Mouse (Mus musculus) bone marrow, adult 2 months (tissue): ENCODE measurements around the gene Magi3. TPM values are rescaled to one million over a fixed set of nuclear protein-coding genes. Genes with fewer than 3 reads are reported as not detected.
A peak's percentile ranks its signal among the peaks of the same experiment; 100 is the strongest.

Source experiments
- H3K27ac ChIP-seq: fragments of 200-500 bp; 2 replicates; pipeline ENCODE4 v1.5.1; 2012; ENCODE audit warnings: low read depth, mild to moderate bottlenecking, control low read depth, inconsistent platforms, low read length; ENCODE audit not compliant: control insufficient read depth, poor library complexity, insufficient read depth
- H3K4me1 ChIP-seq: fragments of 200-500 bp; 2 replicates; pipeline ENCODE4 v1.6.1; 2011; ENCODE audit warnings: low read length; ENCODE audit not compliant: control insufficient read depth, insufficient read depth
- H3K4me3 ChIP-seq: fragments of 200-500 bp; replicated peaks from 2 replicates; pipeline ENCODE3; 2011; ENCODE audit warnings: mild to moderate bottlenecking, low read depth, low read length, control low read depth; ENCODE audit not compliant: control insufficient read depth
- CTCF ChIP-seq: fragments of 200-500 bp; IDR thresholded peaks from 2 replicates; pipeline ENCODE4 v1.5.1; 2011; ENCODE audit warnings: low read length, control low read depth; ENCODE audit not compliant: control insufficient read depth, insufficient read depth
- POLR2A ChIP-seq: fragments of 200-500 bp; IDR thresholded peaks from 2 replicates; pipeline ENCODE4 v1.6.1; 2011; ENCODE audit warnings: low read depth, mild to moderate bottlenecking, control low read depth, low read length, borderline replicate concordance; ENCODE audit not compliant: control insufficient read depth
- WGBS: fragments of 180-500 bp; shearing (Covaris S2); methylation state at CpG from one replicate; pipeline ENCODE4 v1.1.7; 2018; 5-methylcytosine and 5-hydroxymethylcytosine counted together
- polyA plus RNA-seq: library from polyadenylated mRNA; stranded (reverse); fragments of >200 nt; gene quantifications from 2 replicates; pipeline ENCODE4 v1.2.4, GENCODE M21; 2011; ENCODE audit warnings: low replicate concordance; ENCODE audit not compliant: missing spikeins, insufficient read depth, insufficient read length

Gene Magi3
- polyA plus RNA-seq, 1 experiment: 1.6 TPM

DNA sequence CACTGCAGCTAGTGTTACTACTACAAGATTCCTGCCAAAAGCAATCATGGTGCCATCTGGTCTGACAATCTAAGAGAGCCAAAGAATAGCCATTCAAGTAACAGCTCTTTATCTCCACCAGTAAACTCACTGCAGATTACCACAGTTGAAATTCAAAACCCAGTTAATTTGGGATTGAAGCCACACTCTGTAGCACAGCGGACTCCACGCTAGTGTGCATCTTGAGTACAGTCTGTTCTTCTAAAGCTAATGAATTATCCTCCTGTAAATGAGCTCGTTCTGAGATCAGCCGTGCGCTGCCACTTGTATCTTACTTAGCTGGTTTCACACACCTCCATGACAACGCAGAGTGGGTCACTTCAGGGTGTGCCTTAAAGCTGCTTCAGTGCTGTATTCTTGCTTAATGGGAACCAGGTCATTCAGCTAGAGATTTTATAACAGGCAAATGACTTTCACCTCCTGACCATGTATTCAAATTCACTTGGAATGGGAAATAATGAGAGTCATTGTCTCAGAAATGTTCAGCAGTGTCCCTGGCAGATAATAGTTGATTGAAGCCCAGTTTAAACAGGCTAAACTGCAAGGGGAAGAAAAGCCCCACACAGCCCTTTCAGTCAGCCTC, 161.1 kb downstream of the Magi3 start:
- H3K4me1 ChIP-seq: no peaks in the 10 kb centered on the region
- no peak overlapping the region for H3K27ac ChIP-seq
- 88% methylated on average over 6 of the region's 6 CpGs for WGBS
- H3K4me3 ChIP-seq: no peak overlapping the region
- TF ChIP-seq CTCF (no peak), POLR2A (no peak)

DNA sequence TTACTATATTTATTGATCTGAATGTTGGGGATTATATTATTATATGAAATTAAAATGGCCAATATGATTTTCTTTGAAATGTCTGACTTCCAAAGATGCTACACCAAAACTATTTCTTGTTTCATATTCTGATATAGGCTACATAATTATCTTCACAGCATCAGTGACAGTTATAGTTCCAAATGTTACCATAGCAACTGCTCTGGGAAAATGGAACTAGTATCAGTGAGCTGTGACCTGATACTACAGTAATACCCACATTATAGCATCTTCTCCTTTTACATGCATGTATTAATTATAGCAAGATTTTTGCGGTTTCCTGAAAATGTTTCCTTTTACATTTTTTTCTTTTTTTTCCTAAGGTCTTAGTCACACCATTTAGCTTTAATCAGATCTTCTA, 187.4 kb downstream of the Magi3 start:
- H3K4me3 ChIP-seq: no peak overlapping the region
- H3K27ac ChIP-seq: no peak overlapping the region
- H3K4me1 ChIP-seq: no peaks in the 10 kb centered on the region
- 83% methylated on average over 1 of the region's 1 CpGs for WGBS
- no peak for TF ChIP-seq POLR2A
- TF ChIP-seq CTCF: no peak

DNA sequence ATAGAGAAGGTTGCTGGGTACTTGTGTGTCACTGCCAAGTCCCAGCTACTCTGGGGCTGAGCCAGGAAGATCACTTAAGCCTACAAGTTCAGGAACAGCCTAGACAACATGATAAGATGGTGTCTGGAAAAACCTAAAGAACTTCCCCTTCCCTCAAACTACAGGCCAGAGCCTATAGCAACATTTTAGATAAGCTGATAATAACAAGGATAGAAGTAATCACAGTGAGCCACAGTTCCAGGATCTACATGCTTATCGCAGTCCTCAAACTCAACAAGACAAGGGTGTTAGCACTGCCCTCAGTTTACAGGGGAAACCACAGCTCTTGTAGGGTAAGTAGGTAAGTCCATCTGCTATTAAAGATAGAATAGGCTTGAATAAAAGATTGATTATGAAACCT, 188.1 kb downstream of the Magi3 start:
- no peaks in the 10 kb centered on the region for H3K4me1 ChIP-seq
- H3K4me3 ChIP-seq: no peak overlapping the region
- whole genome bisulfite sequencing: 59% methylated on average over 1 of the region's 1 CpGs
- no peak overlapping the region for H3K27ac ChIP-seq
- TF ChIP-seq POLR2A (no peak), CTCF (no peak)

DNA sequence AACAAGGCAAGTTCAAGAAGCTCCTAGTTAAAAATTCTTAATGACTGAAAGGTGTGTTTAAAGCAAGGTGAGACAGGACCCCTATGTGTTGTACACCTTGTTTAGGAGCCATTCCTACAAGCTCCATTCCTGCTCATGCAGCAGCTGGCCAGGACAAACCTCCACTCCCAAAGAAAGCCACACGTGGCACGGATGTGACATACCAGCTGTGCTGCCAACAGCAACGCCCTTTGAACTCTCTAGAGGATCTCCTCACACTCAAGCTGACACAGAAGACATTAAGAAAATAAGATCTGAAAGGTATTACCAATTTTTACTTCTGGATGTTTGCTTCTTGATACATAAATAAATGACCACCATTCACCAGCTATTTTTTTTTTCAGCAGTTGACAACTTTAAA, 193.2 kb downstream of the Magi3 start:
- 82% methylated on average over 3 of the region's 3 CpGs for WGBS
- H3K27ac ChIP-seq: no peak overlapping the region
- no peaks in the 10 kb centered on the region for H3K4me1 ChIP-seq
- TF ChIP-seq POLR2A (no peak), CTCF (no peak)
- H3K4me3 ChIP-seq: no peak overlapping the region

DNA sequence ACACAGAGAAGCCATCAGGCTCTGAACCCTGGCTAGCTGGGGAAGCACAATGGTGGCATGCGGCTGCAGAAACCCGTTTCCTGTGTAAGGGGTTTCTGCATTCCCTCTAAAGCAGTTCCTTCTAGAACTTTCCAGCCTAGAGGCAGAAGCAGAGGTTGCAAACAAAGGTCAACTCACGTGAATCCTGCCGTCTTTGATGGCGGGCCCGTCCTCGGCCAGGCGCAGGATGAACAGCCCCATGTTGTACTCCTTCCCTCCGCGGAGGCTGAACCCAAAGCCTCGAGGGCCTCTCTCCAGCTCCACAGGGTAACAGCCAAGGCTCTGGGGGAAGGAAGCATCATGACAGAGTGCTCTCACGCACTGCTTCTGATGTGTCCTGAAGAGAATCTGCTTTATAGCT, 200.1 kb downstream of the Magi3 start:
- WGBS: 88% methylated on average over 12 of the region's 12 CpGs
- no peak for TF ChIP-seq CTCF
- TF ChIP-seq POLR2A: no peak
- Histone ChIP-seq H3K4me3 (no peak overlapping the region), H3K4me1 (no peaks in the 10 kb centered on the region), H3K27ac (no peak overlapping the region)

DNA sequence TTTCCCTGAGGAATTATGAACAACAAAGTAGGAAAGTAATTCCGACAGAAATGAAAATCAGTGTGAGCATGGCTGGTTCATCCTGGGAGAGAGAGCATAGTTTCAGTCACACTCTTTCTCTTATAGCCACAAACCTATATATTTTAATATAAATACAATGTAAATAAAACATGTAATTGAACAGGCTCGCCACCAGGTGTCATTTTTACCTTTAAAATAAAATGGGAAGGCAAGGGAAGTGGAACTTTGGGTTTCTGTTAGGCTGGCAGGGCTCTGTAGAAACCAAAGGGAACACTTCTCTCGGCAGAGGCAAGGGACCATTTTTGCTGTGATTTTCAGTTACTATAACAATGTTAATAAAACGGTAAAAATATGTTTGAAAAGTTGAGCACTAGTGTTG, 200.7 kb downstream of the Magi3 start:
- H3K4me3 ChIP-seq: no peak overlapping the region

DNA sequence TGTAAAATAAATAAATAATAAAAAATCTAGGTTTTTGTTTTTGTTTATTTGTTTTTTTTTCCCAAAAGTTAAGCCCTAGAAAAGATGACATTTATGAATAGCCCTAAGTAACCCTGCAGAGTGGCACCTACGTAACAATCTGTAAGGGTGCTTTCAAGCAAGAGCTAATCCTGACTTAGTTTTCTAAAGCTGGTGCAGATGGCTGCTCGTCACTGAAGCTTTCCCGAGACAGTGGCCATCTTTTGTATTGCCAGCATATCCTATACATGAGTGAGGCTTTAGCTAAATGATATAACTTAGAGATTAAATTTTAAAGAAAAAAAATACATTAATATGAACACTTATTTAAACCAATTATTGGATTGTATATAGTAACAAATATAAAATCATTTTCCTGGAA, 202.2 kb downstream of the Magi3 start:
- Histone ChIP-seq H3K27ac (no peak overlapping the region), H3K4me3 (no peak overlapping the region), H3K4me1 (no peaks in the 10 kb centered on the region)
- TF ChIP-seq POLR2A (no peak), CTCF (no peak)
- 85% methylated on average over 3 of the region's 3 CpGs for WGBS

More for the DNA sequence above, 200.7 kb downstream of the Magi3 start:
- 53% methylated on average over 4 of the region's 4 CpGs for WGBS
- Histone ChIP-seq H3K4me1 (no peaks in the 10 kb centered on the region), H3K27ac (no peak overlapping the region)
- TF ChIP-seq POLR2A: no peak
- TF ChIP-seq CTCF: no peak

DNA sequence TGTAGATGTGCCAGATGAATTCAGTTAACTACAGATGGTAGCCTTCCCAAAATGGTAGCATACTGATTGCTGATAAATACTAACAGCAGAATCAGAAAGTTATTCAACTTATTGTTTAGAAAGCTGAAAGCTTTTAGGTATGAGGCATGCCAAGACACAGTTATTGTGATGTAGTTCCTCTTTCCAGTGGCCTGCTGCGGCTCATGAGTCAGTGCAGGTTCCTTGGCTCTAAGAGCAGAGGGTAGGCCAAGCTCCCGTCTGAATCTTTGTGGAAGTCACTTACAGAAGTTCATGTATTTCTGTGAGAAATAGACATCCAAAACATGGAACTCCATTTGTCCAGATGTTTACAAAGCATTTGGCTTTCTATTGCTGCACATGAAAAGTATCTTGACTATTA, 208.2 kb downstream of the Magi3 start:
- WGBS: 18% methylated on average over 2 of the region's 2 CpGs
- Histone ChIP-seq H3K4me1 (no peaks in the 10 kb centered on the region), H3K4me3 (no peak overlapping the region), H3K27ac (no peak overlapping the region)
- no peak for TF ChIP-seq POLR2A
- TF ChIP-seq CTCF: no peak

DNA sequence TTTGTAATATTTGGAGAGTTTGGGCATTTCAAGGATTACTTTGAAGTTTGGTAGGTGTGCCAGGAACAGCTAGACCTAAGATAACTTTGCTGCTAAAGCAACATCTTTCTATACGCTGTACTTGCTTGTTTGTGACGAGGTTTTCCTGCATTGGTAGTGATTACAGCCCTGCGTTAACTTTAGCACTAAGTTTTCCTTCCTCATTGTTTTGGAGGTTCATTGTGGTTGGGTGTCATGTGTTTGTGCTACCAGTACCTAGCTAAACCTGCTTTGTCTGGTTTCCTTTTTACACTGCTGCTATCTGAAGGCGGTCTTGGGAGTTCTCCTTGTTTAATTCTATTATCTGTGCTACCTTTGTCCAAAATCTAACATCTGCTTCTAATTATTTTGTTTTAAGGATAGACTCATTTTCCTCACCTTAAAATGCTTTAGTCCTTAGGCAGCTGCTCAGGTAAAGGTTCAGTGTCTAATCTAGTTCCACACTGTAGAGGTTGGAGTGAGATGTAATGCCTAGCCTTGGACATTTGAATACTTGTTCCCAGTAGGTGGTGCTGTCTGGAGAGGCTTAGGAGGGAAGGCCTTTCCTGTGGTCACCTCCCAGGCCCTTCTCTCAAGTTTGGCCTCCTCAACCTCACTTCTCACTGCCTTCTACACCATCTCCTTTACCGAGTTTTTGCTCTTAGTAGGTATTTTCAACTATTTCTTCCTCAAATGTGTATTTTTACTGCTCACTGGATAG, 210.1 kb downstream of the Magi3 start:
- Histone ChIP-seq H3K4me1 (no peaks in the 10 kb centered on the region), H3K4me3 (no peak overlapping the region), H3K27ac (no peak overlapping the region)
- WGBS: 50% methylated on average over 5 of the region's 5 CpGs
- TF ChIP-seq POLR2A (no peak), CTCF (peak; percentile 16; the same call in 1 of the 2 replicates)
